Mouse (Mus musculus) liver, embryonic 14.5 days (tissue): Measurements from ENCODE around the gene Grik2.
"Not testable (repeated sequence)": the region's sequence is repeated elsewhere in the genome, so short reads cannot be mapped to it uniquely, and the experiment has no call there.

Experiments used
- CTCF ChIP-seq: IDR thresholded peaks from 2 replicates; pipeline ENCODE4 v1.5.1; 2016; ENCODE audit warnings: antibody characterized with exemption, low read depth, control low read depth
- EP300 ChIP-seq: IDR thresholded peaks from 2 replicates; pipeline ENCODE4 v1.6.1; 2016; ENCODE audit warnings: antibody characterized with exemption, low read depth

- not testable (repeated sequence) for TF ChIP-seq CTCF, EP300
Observed at GRCm38 (mm10) chr10:49236844-49237243, 551.7 kb downstream of the Grik2 start.
